ENCODE assay signal across 30 mouse cellular contexts in genomic region chr12:105730851-105731460, GRCm38 (mm10). TPM values are rescaled to one million over a fixed set of nuclear protein-coding genes. Genes with fewer than 3 reads are reported as not detected.
DNase-seq lines count a peak whose midpoint lies in the region; ATAC-seq and TF ChIP-seq lines count a peak whose summit lies in the region.
"Had no signal": no experiment of that assay in that cellular context is flagged by ENCODE, and none has a peak within 500 bp of the region (broad histone marks: within the 10 kb centered on the region; RNA-seq: fewer than 3 reads in every experiment).

No protein-coding gene starts in this region.

- H3K4me1 ChIP-seq in ES-Bruce4 (ENCODE audit: control insufficient read depth, insufficient read depth, low read length) = peaks cover 3% of the 10 kb centered on the region
- no peaks in the 10 kb centered on the region for H3K4me1 ChIP-seq in forebrain, embryonic 12.5 days
- H3K4me1 ChIP-seq: embryonic facial prominence, embryonic 15.5 days; forebrain, embryonic 15.5 days; heart, embryonic 12.5 days; limb, embryonic 10.5 days; limb, embryonic 15.5 days; midbrain, embryonic 15.5 days had no signal

- H3K4me2 ChIP-seq in forebrain, embryonic 12.5 days = no peak overlapping the region
- H3K4me2 ChIP-seq: embryonic facial prominence, embryonic 15.5 days; forebrain, embryonic 15.5 days; heart, embryonic 12.5 days; hindbrain, embryonic 14.5 days; limb, embryonic 15.5 days; midbrain, embryonic 15.5 days had no signal

- H3K9me3 ChIP-seq in ES-Bruce4 (replicated peaks; ENCODE audit: control insufficient read depth, insufficient read depth, low read length, poor library complexity, severe bottlenecking) = no peaks in the 10 kb centered on the region
- no peaks in the 10 kb centered on the region for H3K9me3 ChIP-seq in forebrain, embryonic 12.5 days
- H3K9me3 ChIP-seq: embryonic facial prominence, embryonic 10.5 days; embryonic facial prominence, embryonic 15.5 days; forebrain, embryonic 15.5 days; heart, embryonic 12.5 days; limb, embryonic 10.5 days; limb, embryonic 15.5 days; midbrain, embryonic 15.5 days had no signal

- H3K9ac ChIP-seq in ES-Bruce4 (ENCODE audit: low read depth, poor library complexity, severe bottlenecking) = no peak overlapping the region
- no peak overlapping the region for H3K9ac ChIP-seq in forebrain, embryonic 12.5 days
- H3K9ac ChIP-seq: embryonic facial prominence, embryonic 15.5 days; forebrain, embryonic 15.5 days; heart, embryonic 12.5 days; hindbrain, embryonic 14.5 days; limb, embryonic 15.5 days; midbrain, embryonic 15.5 days had no signal

- TF ChIP-seq EP300 in ES-Bruce4 (IDR thresholded peaks at IDR 0.05; ENCODE audit: insufficient read depth, low read depth, low read length) = no peak

- peak overlapping the region; percentile 45 for H3K4me3 ChIP-seq in ES-Bruce4 (ENCODE audit: low read depth, low read length)
- no peak overlapping the region for H3K4me3 ChIP-seq in forebrain, embryonic 12.5 days (replicated peaks)
- H3K4me3 ChIP-seq: embryonic facial prominence, embryonic 10.5 days; embryonic facial prominence, embryonic 15.5 days; forebrain, embryonic 15.5 days; heart, embryonic 12.5 days; limb, embryonic 10.5 days; limb, embryonic 15.5 days; midbrain, embryonic 15.5 days had no signal

- peak; percentile 42 for DNase-seq in 416B (ENCODE audit: low read depth)
- peak; percentile 74 for DNase-seq in R1 (ENCODE audit: low read depth, low spot score)
- DNase-seq in left cerebral cortex, postnatal 25 days (ENCODE audit: low spot score in 2 of 2) = no peak
- DNase-seq: adrenal gland, postnatal 36 days; cerebellum, adult 2 months; cerebellum, postnatal 14 days; gastrocnemius, postnatal 25 days; heart, adult 18-20 months; kidney, adult 18-20 months; kidney, postnatal 4 days; layer of hippocampus, postnatal 36 days; lung, postnatal 36 days; spleen, adult 18-20 months; thymus, adult 18-20 months; thymus, postnatal 36 days had no signal

- no peaks in the 10 kb centered on the region for H3K36me3 ChIP-seq in ES-Bruce4 (ENCODE audit: control insufficient read depth, insufficient read depth, low read length, poor library complexity, severe bottlenecking)
- H3K36me3 ChIP-seq in forebrain, embryonic 12.5 days (replicated peaks) = no peaks in the 10 kb centered on the region
- H3K36me3 ChIP-seq: embryonic facial prominence, embryonic 10.5 days; embryonic facial prominence, embryonic 15.5 days; forebrain, embryonic 15.5 days; heart, embryonic 12.5 days; limb, embryonic 10.5 days; limb, embryonic 15.5 days; midbrain, embryonic 15.5 days had no signal

- no peak overlapping the region; the same call in 1 of the 2 replicates for H3K27ac ChIP-seq in ES-Bruce4 (ENCODE audit: insufficient read depth, low read length)
- H3K27ac ChIP-seq in forebrain, embryonic 12.5 days = no peak overlapping the region
- H3K27ac ChIP-seq: embryonic facial prominence, embryonic 10.5 days; embryonic facial prominence, embryonic 15.5 days; forebrain, embryonic 15.5 days; hindbrain, embryonic 14.5 days; kidney, postnatal 0 days; limb, embryonic 10.5 days; limb, embryonic 15.5 days; midbrain, embryonic 15.5 days had no signal

- whole genome bisulfite sequencing in forebrain, embryonic 12.5 days = 85% methylated on average over 6 of the region's 6 CpGs

- no peaks in the 10 kb centered on the region for H3K27me3 ChIP-seq in ES-Bruce4 (ENCODE audit: control insufficient read depth, insufficient read depth, low read length, poor library complexity, severe bottlenecking)
- H3K27me3 ChIP-seq in forebrain, embryonic 12.5 days = no peaks in the 10 kb centered on the region
- H3K27me3 ChIP-seq: embryonic facial prominence, embryonic 15.5 days; forebrain, embryonic 15.5 days; heart, embryonic 12.5 days; limb, embryonic 15.5 days; midbrain, embryonic 15.5 days; Patski had no signal

- TF ChIP-seq POLR2A in ES-Bruce4 (IDR thresholded peaks at IDR 0.05; ENCODE audit: insufficient read depth, low read length) = no peak

- intact Hi-C loops in left cerebral cortex, postnatal 25 days (cut with DNase I) = no loop called here

- no peak for TF ChIP-seq CTCF in ES-Bruce4 (IDR thresholded peaks at IDR 0.05; ENCODE audit: low read depth, low read length)

- ATAC-seq in megakaryocyte-erythroid progenitor cell, adult 5-6 weeks (replicated peaks; ENCODE audit: low FRiP score, low TSS enrichment, poor library complexity, severe bottlenecking) = peak; percentile 19; the same call in 1 of the 2 replicates
- ATAC-seq in erythroid progenitor cell, adult 5-6 weeks (replicated peaks; ENCODE audit: low FRiP score, poor library complexity, severe bottlenecking) = no peak
- no peak for ATAC-seq in forebrain, embryonic 12.5 days (ENCODE audit: low FRiP score)
- ATAC-seq: forebrain, embryonic 15.5 days; midbrain, embryonic 15.5 days; Patski had no signal

RNA-seq across cellular contexts. Expression of gene Ak7, which starts 25.2 kb away (rescaled TPM):
- 0.73 and 0.75 TPM in 2 replicates for polyA plus RNA-seq in ES-Bruce4 (2011; ENCODE audit: insufficient read depth, insufficient read length, low read depth, missing spikeins)
- 0.22 TPM in 1 of 2 replicates, not detected in the other for total RNA-seq in megakaryocyte-erythroid progenitor cell, adult 5-6 weeks (2014; fragmentation: Nextera tagmentation)
- 0.05 and 0.27 TPM in 2 replicates for total RNA-seq in megakaryocyte-erythroid progenitor cell, adult 5-6 weeks (2017)
- not detected in 2 replicates for total RNA-seq in erythroid progenitor cell, adult 5-6 weeks (2015; ENCODE audit: low replicate concordance)
- total RNA-seq in erythroid progenitor cell, adult 5-6 weeks (2017; ENCODE audit: low replicate concordance) = not detected in 2 replicates
- 0.45 and 0.78 TPM in 2 replicates for polyA plus RNA-seq in forebrain, embryonic 12.5 days (2016; fragmentation: Nextera tagmentation; extraction: Ambion mirVana)
- total RNA-seq in left cerebral cortex, postnatal 25 days (2021) = under 1 TPM; 0.23 to 0.60 TPM
- total RNA-seq: gastrocnemius, postnatal 25 days; hematopoietic stem cell, adult 5-6 weeks had no signal
- polyA plus RNA-seq: Patski had no signal

RNA-seq across cellular contexts. Expression of gene Atg2b, which starts 45.9 kb away (rescaled TPM):
- 27.4 and 29.9 TPM in 2 replicates for polyA plus RNA-seq in ES-Bruce4 (2011; ENCODE audit: insufficient read depth, insufficient read length, low read depth, missing spikeins)
- total RNA-seq in megakaryocyte-erythroid progenitor cell, adult 5-6 weeks (2014; fragmentation: Nextera tagmentation) = 77.7 and 89.6 TPM in 2 replicates
- 37.7 and 41.3 TPM in 2 replicates for total RNA-seq in megakaryocyte-erythroid progenitor cell, adult 5-6 weeks (2017)
- total RNA-seq in erythroid progenitor cell, adult 5-6 weeks (2015; ENCODE audit: low replicate concordance) = 18.4 and 23.8 TPM in 2 replicates
- 17.7 and 22.2 TPM in 2 replicates for total RNA-seq in erythroid progenitor cell, adult 5-6 weeks (2017; ENCODE audit: low replicate concordance)
- polyA plus RNA-seq in forebrain, embryonic 12.5 days (2016; fragmentation: Nextera tagmentation; extraction: Ambion mirVana) = 17.7 and 18.3 TPM in 2 replicates
- total RNA-seq in left cerebral cortex, postnatal 25 days (2021) = 10 to 100 TPM; 45.0 to 46.2 TPM

RNA-seq across cellular contexts. Expression of gene Gskip, which starts 46.3 kb away (rescaled TPM):
- polyA plus RNA-seq in ES-Bruce4 (2011; ENCODE audit: insufficient read depth, insufficient read length, low read depth, missing spikeins) = 8.1 and 9.2 TPM in 2 replicates
- 15.5 and 20.6 TPM in 2 replicates for total RNA-seq in megakaryocyte-erythroid progenitor cell, adult 5-6 weeks (2014; fragmentation: Nextera tagmentation)
- total RNA-seq in megakaryocyte-erythroid progenitor cell, adult 5-6 weeks (2017) = 12.5 and 19.1 TPM in 2 replicates
- 2.9 and 4.2 TPM in 2 replicates for total RNA-seq in erythroid progenitor cell, adult 5-6 weeks (2015; ENCODE audit: low replicate concordance)
- 3.7 TPM in 1 of 2 replicates, not detected in the other for total RNA-seq in erythroid progenitor cell, adult 5-6 weeks (2017; ENCODE audit: low replicate concordance)
- 27.8 and 28.5 TPM in 2 replicates for polyA plus RNA-seq in forebrain, embryonic 12.5 days (2016; fragmentation: Nextera tagmentation; extraction: Ambion mirVana)
- total RNA-seq in left cerebral cortex, postnatal 25 days (2021) = 10 to 100 TPM; 23.6 to 25.7 TPM

RNA-seq across cellular contexts. Expression of gene Papola, which starts 53.5 kb away (rescaled TPM):
- 229 and 251 TPM in 2 replicates for polyA plus RNA-seq in ES-Bruce4 (2011; ENCODE audit: insufficient read depth, insufficient read length, low read depth, missing spikeins)
- 201 and 263 TPM in 2 replicates for total RNA-seq in megakaryocyte-erythroid progenitor cell, adult 5-6 weeks (2014; fragmentation: Nextera tagmentation)
- total RNA-seq in megakaryocyte-erythroid progenitor cell, adult 5-6 weeks (2017) = 192 and 204 TPM in 2 replicates
- 104 and 179 TPM in 2 replicates for total RNA-seq in erythroid progenitor cell, adult 5-6 weeks (2015; ENCODE audit: low replicate concordance)
- total RNA-seq in erythroid progenitor cell, adult 5-6 weeks (2017; ENCODE audit: low replicate concordance) = 74.6 and 104 TPM in 2 replicates
- polyA plus RNA-seq in forebrain, embryonic 12.5 days (2016; fragmentation: Nextera tagmentation; extraction: Ambion mirVana) = 326 and 334 TPM in 2 replicates
- 100 to 1,000 TPM; 141 to 159 TPM for total RNA-seq in left cerebral cortex, postnatal 25 days (2021)

Comparison
In these comparisons a context has a peak if more than half of its experiments do, and no peak if none do; other contexts are left out.
1. DNase-seq: peak in 416B (single experiment) and R1 (single experiment); none in left cerebral cortex, postnatal 25 days (0 of 2).